Mouse (Mus musculus) hindbrain, embryonic 11.5 days (tissue): ENCODE results near the gene Angptl2. TPM values are rescaled to one million over a fixed set of nuclear protein-coding genes. Genes with fewer than 3 reads are reported as not detected.

ENCODE experiments used
- polyA plus RNA-seq: library from polyadenylated mRNA; unstranded; fragments of >200 nt; fragmentation: Nextera tagmentation; extraction: Ambion mirVana; gene quantifications from 2 replicates; pipeline ENCODE4 v1.2.1, GENCODE M21; 2014

The Angptl2 gene
- polyA plus RNA-seq, 1 experiment from 2014 or later, result 19.9 TPM

Other genes starting within 250 kb of the Angptl2 start
- 9.3 and 10.5 TPM in 2 replicates for gene Slc2a8, start 234.0 kb upstream of the Angptl2 start, polyA plus RNA-seq
- gene Garnl3, start 84.4 kb upstream of the Angptl2 start, polyA plus RNA-seq, result 14.3 and 18.5 TPM in 2 replicates
- gene Ralgps1, start 155.4 kb downstream of the Angptl2 start, polyA plus RNA-seq, result 19.0 and 20.6 TPM in 2 replicates
- 8.0 and 8.5 TPM in 2 replicates for gene Zbtb34, start 215.3 kb downstream of the Angptl2 start, polyA plus RNA-seq